Mouse (Mus musculus) limb, embryonic 14.5 days (tissue): ENCODE measurements around the gene Epn3. TPM values are rescaled to one million over a fixed set of nuclear protein-coding genes. Genes with fewer than 3 reads are reported as not detected.

Experiments used
- ATAC-seq: fragments of 200-750 bp; cut with Nextera tagmentation; 2 replicates; pipeline ENCODE4 v1.8.0; 2017; ENCODE audit warnings: low read depth, moderate number of reproducible peaks, moderate TSS enrichment; ENCODE audit not compliant: low FRiP score
- DNase-seq: peaks from one replicate; pipeline ENCODE4 v3.0.0-alpha.2; 2015; ENCODE audit warnings: low spot score
- H3K27ac ChIP-seq: fragments of 300-500 bp; sonication (generic); replicated peaks from 2 replicates; pipeline ENCODE4 v1.5.1; 2014; ENCODE audit warnings: low read depth, mild to moderate bottlenecking, low read length, moderate library complexity, mixed read lengths
- H3K27me3 ChIP-seq: fragments of 300-500 bp; sonication (generic); 2 replicates; pipeline ENCODE4 v1.6.1; 2014; ENCODE audit warnings: low read length, mixed read lengths; ENCODE audit not compliant: control insufficient read depth, insufficient read depth
- H3K36me3 ChIP-seq: fragments of 300-500 bp; sonication (generic); 2 replicates; pipeline ENCODE4 v1.6.1; 2014; ENCODE audit warnings: mild to moderate bottlenecking, low read length, moderate library complexity, mixed read lengths; ENCODE audit not compliant: control insufficient read depth, insufficient read depth
- H3K4me1 ChIP-seq: fragments of 300-500 bp; sonication (generic); 2 replicates; pipeline ENCODE4 v1.6.1; 2014; ENCODE audit warnings: antibody characterized with exemption, low read length, mixed read lengths; ENCODE audit not compliant: control insufficient read depth, insufficient read depth
- H3K4me2 ChIP-seq: fragments of 300-500 bp; sonication (generic); replicated peaks from 2 replicates; pipeline ENCODE4 v1.6.1; 2014; ENCODE audit warnings: low read depth, mild to moderate bottlenecking, low read length, moderate library complexity; ENCODE audit not compliant: severe bottlenecking
- H3K4me3 ChIP-seq: fragments of 300-500 bp; sonication (generic); replicated peaks from 2 replicates; pipeline ENCODE4 v1.5.1; 2014; ENCODE audit warnings: low read length
- H3K9ac ChIP-seq: fragments of 300-500 bp; sonication (generic); 2 replicates; pipeline ENCODE4 v1.6.1; 2014; ENCODE audit warnings: mild to moderate bottlenecking, low read depth, low read length, moderate library complexity; ENCODE audit not compliant: severe bottlenecking
- H3K9me3 ChIP-seq: fragments of 300-500 bp; sonication (generic); 2 replicates; pipeline ENCODE4 v1.6.1; 2016; ENCODE audit warnings: low read length; ENCODE audit not compliant: control insufficient read depth
- POLR2A ChIP-seq: fragments of 200-500 bp; IDR thresholded peaks from 2 replicates; pipeline ENCODE4 v1.8.0; 2012; ENCODE audit warnings: inconsistent platforms, mild to moderate bottlenecking, moderate library complexity, borderline replicate concordance; ENCODE audit not compliant: insufficient read depth, insufficient read length; ENCODE audit errors: extremely low read depth
- WGBS: fragments of 180-500 bp; shearing (Covaris S2); extraction: QIAGEN DNeasy Blood & Tissue Kit; methylation state at CpG from one replicate; pipeline ENCODE4 v1.1.7; 2014; 5-methylcytosine and 5-hydroxymethylcytosine counted together
- polyA plus RNA-seq, 2 experiments: library from polyadenylated mRNA; depleted of rRNA in 1 of 2; stranded (reverse) in 1 of 2; unstranded in 1 of 2; fragments of >200 nt; fragmentation: Nextera tagmentation in 1 of 2; extraction: Ambion mirVana in 1 of 2; gene quantifications; 2 replicates each; pipeline versions ENCODE4 v1.2.1 to v1.2.3; 2012 to 2014

Epn3 gene
- polyA plus RNA-seq, 2 experiments, result 3.0 to 3.5 TPM

- Histone ChIP-seq H3K9me3 (no peaks in the 10 kb centered on the region), H3K27me3 (no peaks in the 10 kb centered on the region), H3K4me1 (peaks cover 31% of the 10 kb centered on the region), H3K9ac (peak overlapping the region; percentile 12; the same call in 1 of the 2 replicates), H3K4me3 (peak overlapping the region; percentile 39), H3K4me2 (peak overlapping the region; percentile 79), H3K36me3 (no peaks in the 10 kb centered on the region), H3K27ac (peak overlapping the region; percentile 71; the same call in 1 of the 2 replicates)
- ATAC-seq (peak; percentile 13; the same call in 1 of the 2 replicates), DNase-seq (peak; percentile 45)
- TF ChIP-seq POLR2A, result 0 out of 2 replicates have a peak, but pooled peaks have one; percentile 6
- WGBS, result 8% methylated on average over 19 of the region's 19 CpGs
Observed at GRCm38 (mm10) chr11:94498093-94498996, 1.4 kb downstream of the Epn3 start.

- no peak overlapping the region for H3K4me2 ChIP-seq
Observed at GRCm38 (mm10) chr11:94495415-94495814, 4.4 kb downstream of the Epn3 start.

GRCm38 (mm10) chr11:94491749-94492099 lies 8.1 kb downstream of the Epn3 start:
- no peaks in the 10 kb centered on the region for H3K27me3 ChIP-seq
- DNase-seq (no peak), ATAC-seq (no peak)
- H3K9me3 ChIP-seq, result no peaks in the 10 kb centered on the region
- 74% methylated on average over 7 of the region's 7 CpGs for WGBS
- H3K4me2 ChIP-seq, result peak overlapping the region; percentile 83
- H3K9ac ChIP-seq, result no peak overlapping the region
- H3K36me3 ChIP-seq, result no peaks in the 10 kb centered on the region
- TF ChIP-seq POLR2A, result no peak
- H3K4me3 ChIP-seq, result peak overlapping the region; percentile 55
- peaks cover 11% of the 10 kb centered on the region for H3K4me1 ChIP-seq
- no peak overlapping the region for H3K27ac ChIP-seq

More at GRCm38 (mm10) chr11:94495415-94495814, 4.4 kb downstream of the Epn3 start:
- no peaks in the 10 kb centered on the region for H3K36me3 ChIP-seq
- WGBS, result 72% methylated on average over 3 of the region's 3 CpGs
- H3K27ac ChIP-seq, result no peak overlapping the region
- no peak for TF ChIP-seq POLR2A
- no peaks in the 10 kb centered on the region for H3K27me3 ChIP-seq
- H3K9ac ChIP-seq, result no peak overlapping the region
- ATAC-seq (no peak), DNase-seq (no peak)
- peaks cover 40% of the 10 kb centered on the region for H3K4me1 ChIP-seq
- no peak overlapping the region for H3K4me3 ChIP-seq
- H3K9me3 ChIP-seq, result no peaks in the 10 kb centered on the region

GRCm38 (mm10) chr11:94491035-94491748 lies 8.6 kb downstream of the Epn3 start:
- peak overlapping the region; percentile 76 for H3K9ac ChIP-seq
- H3K4me2 ChIP-seq, result peak overlapping the region; percentile 83
- 0 out of 2 replicates have a peak, but pooled peaks have one; percentile 54 for TF ChIP-seq POLR2A
- peak; percentile 42 for ATAC-seq
- peaks cover 11% of the 10 kb centered on the region for H3K4me1 ChIP-seq
- H3K9me3 ChIP-seq, result no peaks in the 10 kb centered on the region
- peak; percentile 38 for DNase-seq
- no peaks in the 10 kb centered on the region for H3K36me3 ChIP-seq
- peak overlapping the region; percentile 55 for H3K4me3 ChIP-seq
- H3K27ac ChIP-seq, result no peak overlapping the region
- 5% methylated on average over 44 of the region's 55 CpGs for WGBS
- no peaks in the 10 kb centered on the region for H3K27me3 ChIP-seq

- no peak overlapping the region for H3K4me2 ChIP-seq
- no peak overlapping the region for H3K4me3 ChIP-seq
- H3K27ac ChIP-seq, result no peak overlapping the region
- peaks cover 11% of the 10 kb centered on the region for H3K4me1 ChIP-seq
- no peak overlapping the region for H3K9ac ChIP-seq
- no peak for DNase-seq
- ATAC-seq, result no peak
- H3K27me3 ChIP-seq, result no peaks in the 10 kb centered on the region
- TF ChIP-seq POLR2A, result no peak
- no peaks in the 10 kb centered on the region for H3K9me3 ChIP-seq
- WGBS, result 22% methylated on average over 4 of the region's 4 CpGs
- no peaks in the 10 kb centered on the region for H3K36me3 ChIP-seq
Observed at GRCm38 (mm10) chr11:94489745-94490144, 10.0 kb downstream of the Epn3 start.
